Mouse (Mus musculus) olfactory bulb, adult 2 months (tissue): ENCODE data around the gene Snn.

Experiments
- CTCF ChIP-seq: fragments of 200-500 bp; IDR thresholded peaks from 2 replicates; pipeline ENCODE4 v1.5.1; 2012; ENCODE audit warnings: low read depth, mild to moderate bottlenecking, low read length, moderate library complexity; ENCODE audit not compliant: insufficient read depth
- POLR2A ChIP-seq: fragments of 200-500 bp; IDR thresholded peaks from 2 replicates; pipeline ENCODE4 v1.6.1; 2012; ENCODE audit warnings: mild to moderate bottlenecking, low read depth, low read length, moderate library complexity; ENCODE audit not compliant: insufficient read depth

GRCm38 (mm10) chr16:11014407-11014806 lies 46.3 kb upstream of the Snn start:
- TF ChIP-seq POLR2A = no peak
- no peak for TF ChIP-seq CTCF
